Mouse (Mus musculus) Muller cell, postnatal 12 days (primary cell): Measurements from ENCODE around the gene Zfp59.
"Not testable (repeated sequence)": the region's sequence is repeated elsewhere in the genome, so short reads cannot be mapped to it uniquely, and the experiment has no call there.

ENCODE experiments used
- DNase-seq: peaks from one replicate; pipeline ENCODE4 v3.0.0-alpha.2; 2015; ENCODE audit errors: inconsistent ontology term

Gene Zfp59

GRCm38 (mm10) chr7:27862578-27862977 is 24.2 kb downstream of the Zfp59 start:
- DNase-seq = not testable (repeated sequence)

- no peak for DNase-seq
Measured at GRCm38 (mm10) chr7:27881721-27882120, 43.3 kb downstream of the Zfp59 start.

GRCm38 (mm10) chr7:27900601-27901000 is 62.2 kb downstream of the Zfp59 start:
- no peak for DNase-seq

- no peak for DNase-seq
Measured at GRCm38 (mm10) chr7:27905061-27905848, 66.8 kb downstream of the Zfp59 start.
